Mouse (Mus musculus): ENCODE measurements around the gene Ss18l2. TPM values are rescaled to one million over a fixed set of nuclear protein-coding genes. Genes with fewer than 3 reads are reported as not detected.

Gene Ss18l2
- polyA plus RNA-seq, 2 experiments from 2014 or later = 50.7 to 52.2 TPM

GRCm38 (mm10) chr9:121704646-121705625, 5.2 kb upstream of the Ss18l2 start, which contains the start of gene Sec22c:
Gene Sec22c (minus strand): TSS chr9:121705490.
- peak; percentile 83 for ATAC-seq

DNA sequence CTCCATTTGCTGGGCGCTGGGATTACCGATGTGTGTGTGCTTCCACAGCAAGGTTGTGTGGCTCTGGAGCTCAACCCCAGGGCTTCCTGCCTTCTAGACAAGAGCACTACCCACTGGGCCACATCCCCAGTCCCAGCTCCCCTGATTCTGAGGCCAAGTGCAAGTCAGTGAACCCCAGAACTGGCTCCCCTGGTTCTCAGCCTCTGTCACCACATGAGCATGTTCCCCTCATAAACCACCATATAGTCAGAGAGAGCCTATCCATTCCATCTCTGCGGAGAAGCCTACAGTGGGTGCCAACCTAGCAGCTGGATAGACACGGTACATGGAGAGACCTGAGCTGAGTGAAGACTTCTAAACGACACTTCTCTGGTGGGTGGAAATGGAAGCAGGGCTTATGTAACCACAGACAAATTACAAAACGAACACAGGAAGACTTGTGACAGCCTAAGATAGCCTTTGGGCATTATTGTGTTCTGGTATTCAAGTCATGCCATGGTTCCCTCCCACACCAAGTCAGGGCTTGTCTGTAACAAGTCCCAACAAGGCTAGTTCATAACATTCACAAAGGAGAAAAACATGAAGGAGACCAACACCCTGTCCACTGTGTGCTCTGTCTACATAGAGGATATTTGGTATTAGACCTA, 4.0 kb upstream of the Ss18l2 start:
- no peak for ATAC-seq

DNA sequence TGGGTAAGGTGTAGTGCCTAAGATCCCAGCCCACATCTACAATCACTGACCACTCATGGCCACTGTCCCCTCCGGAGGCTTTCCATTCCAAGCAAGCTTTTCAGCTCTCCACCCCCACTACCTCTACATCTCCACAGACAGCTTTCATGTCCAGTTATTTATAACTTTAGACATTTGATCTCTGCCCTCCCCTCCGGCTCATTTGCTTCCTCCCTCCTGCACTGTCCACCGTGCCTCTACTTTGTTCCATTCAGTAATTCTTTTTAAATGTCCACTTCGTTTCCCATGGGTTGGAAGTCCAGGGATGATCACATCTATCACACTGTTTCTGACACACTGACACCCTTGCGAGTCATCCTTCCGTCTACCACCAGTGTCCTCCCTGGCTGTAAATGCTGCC, 2.3 kb upstream of the Ss18l2 start:
- no peak for ATAC-seq

GRCm38 (mm10) chr9:121708506-121709486, 1.3 kb upstream of the Ss18l2 start:
- no peak for ATAC-seq

GRCm38 (mm10) chr9:121710584-121710975, 451 bp downstream of the Ss18l2 start:
- peak; percentile 33 for ATAC-seq

DNA sequence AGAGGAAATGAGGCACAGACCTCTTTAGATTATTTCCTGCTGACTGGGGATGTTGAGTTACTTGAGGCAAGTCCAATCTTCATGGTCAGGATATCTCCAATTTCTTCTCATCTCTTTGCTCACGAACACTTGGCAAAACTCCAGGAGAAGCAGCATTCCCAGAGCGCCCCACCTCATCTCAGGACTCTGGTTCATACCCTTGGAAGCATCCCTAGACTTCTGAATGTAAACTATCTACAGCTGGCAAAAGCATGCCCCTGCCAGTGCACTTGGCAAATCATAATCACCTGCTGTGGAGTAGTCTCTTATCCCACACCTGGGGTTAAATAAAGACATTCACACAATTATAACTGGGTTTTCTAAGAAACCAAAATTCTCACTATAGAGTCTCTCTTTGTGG, 6.9 kb downstream of the Ss18l2 start:
- no peak for ATAC-seq

GRCm38 (mm10) chr9:121718070-121718705, 8.1 kb downstream of the Ss18l2 start:
- peak; percentile 34 for ATAC-seq

GRCm38 (mm10) chr9:121718792-121719318, 8.7 kb downstream of the Ss18l2 start, which contains the start of gene Nktr:
Gene Nktr (plus strand): TSS chr9:121719169.
- peak; percentile 89 for ATAC-seq

DNA sequence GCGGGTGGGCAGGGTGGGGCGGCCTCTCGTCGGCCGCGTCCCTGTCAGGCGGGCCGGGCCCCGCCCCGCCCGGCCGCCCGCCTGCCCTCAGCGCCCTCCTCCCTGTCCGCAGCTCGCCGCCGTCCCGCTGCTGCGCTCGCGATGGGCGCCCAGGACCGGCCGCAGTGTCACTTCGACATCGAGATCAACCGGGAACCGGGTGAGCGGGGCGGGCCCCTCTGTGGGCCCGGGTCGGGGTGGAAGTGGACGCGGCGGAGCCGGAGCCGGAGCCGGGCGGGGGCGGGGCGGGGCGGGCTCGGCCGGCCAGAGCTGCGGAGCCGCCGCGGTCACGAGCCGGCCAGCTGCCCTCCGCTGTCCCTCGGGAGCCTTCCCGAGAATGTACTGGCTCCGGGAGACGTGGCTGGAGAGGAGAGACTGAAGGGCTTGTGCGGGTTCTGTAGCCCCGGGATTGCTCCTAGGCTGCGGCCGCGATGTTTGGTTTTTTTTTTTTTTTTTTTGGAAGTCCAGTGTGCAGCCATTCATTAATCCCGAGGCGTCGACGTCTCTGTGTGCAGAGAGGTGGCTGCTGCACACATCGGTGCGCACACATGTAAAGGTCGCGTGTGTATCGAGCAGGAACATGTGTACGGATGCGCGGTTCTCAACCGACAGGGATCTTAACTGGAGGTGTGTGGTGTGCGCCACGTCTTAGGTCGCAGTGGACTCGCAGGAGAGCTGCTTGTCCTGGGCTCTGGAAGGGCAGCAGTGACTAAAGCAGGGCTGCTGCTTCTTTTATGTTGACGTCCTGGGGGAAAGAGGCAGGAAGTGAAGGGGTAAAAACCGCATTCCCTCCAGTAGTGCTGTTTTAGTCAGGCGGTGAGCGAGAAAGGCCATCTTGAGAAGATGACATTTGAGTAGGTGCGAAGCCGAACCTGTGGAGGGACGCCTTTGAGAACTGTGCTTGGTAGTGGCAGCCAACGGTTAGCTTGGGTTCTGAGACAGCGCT, 9.5 kb downstream of the Ss18l2 start:
- ATAC-seq = peak; percentile 38

DNA sequence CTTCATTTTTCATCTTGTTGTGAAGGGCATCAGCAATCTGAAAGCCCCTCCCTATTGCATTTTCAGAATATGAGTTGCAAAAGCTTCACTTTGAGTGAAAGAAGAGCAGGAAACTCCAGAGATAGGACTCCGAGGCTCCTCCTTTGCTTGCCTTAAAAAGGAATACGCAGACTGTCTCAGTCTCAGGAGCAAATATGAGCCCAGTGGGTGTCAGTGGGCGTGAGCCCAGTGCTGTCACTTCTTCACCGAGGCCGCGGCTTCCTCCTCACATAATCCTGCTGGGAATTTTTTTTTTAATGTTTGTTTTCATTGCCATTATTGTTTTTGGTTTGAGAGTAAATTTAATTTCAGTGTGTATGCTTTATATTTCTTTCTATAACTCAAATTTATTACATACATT, 30.4 kb downstream of the Ss18l2 start:
- ATAC-seq = no peak

DNA sequence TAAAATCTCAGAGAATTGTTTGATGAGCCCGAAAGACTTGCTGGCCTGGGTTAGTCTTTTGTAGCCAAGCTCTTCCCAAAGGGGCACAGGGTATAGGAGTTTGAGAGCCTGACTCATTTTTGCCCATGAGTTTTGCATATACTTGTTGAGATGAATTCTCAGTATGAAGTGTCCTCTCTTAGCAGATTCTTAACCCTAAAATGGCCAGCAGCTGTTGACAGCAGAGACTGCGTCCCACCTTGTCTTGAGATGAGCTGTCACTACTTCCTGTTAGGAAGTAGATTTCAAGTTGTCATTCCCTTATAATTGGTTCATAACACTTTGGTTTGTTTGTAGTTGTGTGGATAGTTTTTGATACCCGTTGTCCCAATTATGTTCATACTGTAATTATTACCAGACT, 31.0 kb downstream of the Ss18l2 start:
- ATAC-seq = peak; percentile 75

GRCm38 (mm10) chr9:121744051-121744450, 33.9 kb downstream of the Ss18l2 start:
- no peak for ATAC-seq

- ATAC-seq = no peak
Observed at GRCm38 (mm10) chr9:121752774-121753173, 42.6 kb downstream of the Ss18l2 start.

- ATAC-seq = no peak
Observed at GRCm38 (mm10) chr9:121754624-121755023, 44.5 kb downstream of the Ss18l2 start.

GRCm38 (mm10) chr9:121756785-121757184, 46.7 kb downstream of the Ss18l2 start:
- no peak for ATAC-seq

GRCm38 (mm10) chr9:121757432-121757831, 47.3 kb downstream of the Ss18l2 start:
- peak; percentile 58 for ATAC-seq

DNA sequence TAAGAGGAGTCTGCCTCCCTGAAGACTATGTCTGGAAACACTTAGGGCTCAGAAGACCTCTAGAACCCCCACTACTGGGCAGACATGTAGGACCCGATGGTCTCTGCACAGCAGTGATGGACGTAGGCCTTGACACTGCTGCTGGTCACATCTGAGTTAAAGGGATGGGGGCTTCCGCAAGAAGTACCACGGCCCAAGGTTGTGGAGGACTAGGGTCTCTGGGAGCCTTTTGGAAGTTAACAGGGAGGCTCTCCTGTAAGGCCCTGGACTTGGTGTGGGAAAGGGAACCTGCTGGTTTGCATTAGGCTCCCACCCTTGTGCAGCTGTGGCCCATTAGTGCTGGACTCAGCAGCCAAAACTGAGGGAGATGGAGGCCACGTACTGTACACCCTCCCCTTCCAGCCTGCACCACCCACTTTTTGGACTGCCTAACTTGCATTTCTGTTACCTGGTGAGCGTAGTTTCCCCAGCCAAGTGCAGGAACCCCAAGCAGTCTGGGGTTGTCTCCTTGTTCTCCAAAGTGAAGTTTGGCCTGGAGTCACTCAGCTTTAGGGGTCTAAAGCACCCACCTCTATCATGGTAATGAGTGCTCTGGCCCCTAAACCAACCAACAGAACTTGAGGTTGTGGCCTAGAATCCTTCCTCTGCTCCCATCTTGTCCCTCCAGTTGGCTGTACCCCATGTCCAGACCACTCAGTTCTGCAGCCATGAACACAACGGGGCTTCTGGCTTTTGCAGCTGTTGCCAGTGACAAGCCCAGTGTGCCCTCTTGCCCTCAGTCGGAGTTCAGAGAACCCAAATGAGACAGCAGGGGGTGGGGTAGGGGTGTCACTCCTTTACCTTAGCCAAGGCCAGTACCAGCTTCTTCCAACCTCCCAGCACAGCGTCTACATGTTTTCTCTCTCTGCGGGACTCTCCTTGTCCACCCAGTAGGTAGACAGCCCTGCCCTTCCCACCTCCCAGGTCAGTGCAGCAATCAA, 48.0 kb downstream of the Ss18l2 start:
- ATAC-seq = no peak

GRCm38 (mm10) chr9:121759091-121760081, 49.3 kb downstream of the Ss18l2 start, which contains the start of gene Zfp651:
Gene Zfp651 (plus strand): TSS chr9:121759330.
- ATAC-seq = peak; percentile 23
